Mouse (Mus musculus): ENCODE measurements around the gene Tmem217. TPM values are rescaled to one million over a fixed set of nuclear protein-coding genes. Genes with fewer than 3 reads are reported as not detected.
A peak's percentile ranks its signal among the peaks of the same experiment; 100 is the strongest.

Gene Tmem217
- 1 to 10 TPM in 1 of 2 experiments, under 1 TPM in 1; 0.57 to 2.0 TPM for polyA plus RNA-seq (2017; shearing (Covaris generic))

GRCm38 (mm10) chr17:29552162-29552732 is at the start of gene Tmem217:
Gene Tmem217 (minus strand): TSS chr17:29552385.
- peak; percentile 32 for ATAC-seq

- ATAC-seq = no peak
Observed at GRCm38 (mm10) chr17:29601391-29601790, 49.2 kb upstream of the Tmem217 start.

DNA sequence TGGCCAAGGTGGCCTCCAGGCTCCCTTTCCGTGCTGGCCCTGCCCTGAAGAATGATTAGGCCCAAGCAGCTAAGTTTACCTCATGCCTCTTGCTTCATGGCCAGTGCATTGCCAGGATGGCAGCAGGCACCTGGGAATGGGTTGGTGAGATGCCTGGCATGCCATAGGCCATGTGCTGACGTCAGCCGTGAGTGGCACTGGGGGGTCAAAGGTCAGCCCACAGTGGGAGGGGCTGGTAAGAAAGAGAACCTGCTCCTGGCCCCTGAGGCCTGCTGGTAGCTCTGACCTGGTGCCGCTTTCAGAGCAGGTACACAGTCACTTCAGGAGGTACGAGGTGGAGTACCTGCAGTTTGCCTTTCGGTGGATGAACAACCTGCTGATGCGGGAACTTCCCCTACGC is 47.4 kb upstream of the Tmem217 start:
- ATAC-seq = no peak

GRCm38 (mm10) chr17:29599051-29599450 is 46.9 kb upstream of the Tmem217 start:
- ATAC-seq = no peak

- no peak for ATAC-seq
Observed at GRCm38 (mm10) chr17:29596771-29597132, 44.6 kb upstream of the Tmem217 start.

- ATAC-seq = no peak
Observed at GRCm38 (mm10) chr17:29595891-29596770, 43.9 kb upstream of the Tmem217 start.

- no peak for ATAC-seq
Observed at GRCm38 (mm10) chr17:29589221-29589898, 37.2 kb upstream of the Tmem217 start.

DNA sequence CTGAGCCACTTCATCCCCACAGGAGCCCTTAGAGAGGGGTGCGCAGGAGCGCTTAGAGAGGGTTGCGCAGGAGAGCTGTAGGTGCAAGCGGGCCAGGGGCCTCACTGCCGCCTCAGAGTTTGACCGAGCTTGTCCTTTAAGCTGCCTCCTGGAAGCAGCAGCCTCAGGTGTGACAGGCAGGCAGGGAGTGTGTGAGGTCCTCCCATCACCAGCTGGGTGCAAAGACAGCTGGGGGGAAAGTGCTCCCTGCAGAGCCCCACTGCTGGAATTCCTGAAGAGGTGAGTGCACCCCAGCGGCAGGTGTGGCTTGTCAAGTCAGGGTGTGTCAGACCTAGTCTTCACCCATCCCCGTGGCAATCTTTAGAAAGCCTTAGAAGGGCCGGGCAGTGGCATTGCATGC is 34.7 kb upstream of the Tmem217 start:
- ATAC-seq = no peak

DNA sequence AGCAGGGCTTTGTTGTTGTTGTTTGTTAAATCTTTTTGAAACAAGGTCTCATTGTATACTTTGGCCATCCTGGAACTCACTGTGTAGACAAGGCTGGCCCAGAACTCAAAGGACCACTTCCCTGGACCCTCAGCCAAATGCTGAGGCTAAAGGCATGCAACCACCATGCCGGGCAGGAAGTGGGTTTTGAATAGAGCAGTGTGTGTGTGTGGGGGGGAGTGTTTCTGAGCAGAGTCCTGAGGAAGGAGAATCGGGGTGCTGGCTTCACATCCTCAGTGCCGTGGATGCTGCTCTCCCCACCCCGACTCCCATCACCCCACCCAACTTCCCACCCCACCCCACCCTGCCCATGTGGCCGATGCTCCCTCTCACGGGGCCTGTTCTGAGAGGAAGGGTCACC is 33.3 kb upstream of the Tmem217 start:
- peak; percentile 49 for ATAC-seq

- no peak for ATAC-seq
Observed at GRCm38 (mm10) chr17:29584737-29585136, 32.6 kb upstream of the Tmem217 start.

- ATAC-seq = no peak
Observed at GRCm38 (mm10) chr17:29584306-29584705, 32.1 kb upstream of the Tmem217 start.

- no peak for ATAC-seq
Observed at GRCm38 (mm10) chr17:29583569-29583968, 31.4 kb upstream of the Tmem217 start.

GRCm38 (mm10) chr17:29579579-29580126 is 27.5 kb upstream of the Tmem217 start:
- ATAC-seq = no peak

DNA sequence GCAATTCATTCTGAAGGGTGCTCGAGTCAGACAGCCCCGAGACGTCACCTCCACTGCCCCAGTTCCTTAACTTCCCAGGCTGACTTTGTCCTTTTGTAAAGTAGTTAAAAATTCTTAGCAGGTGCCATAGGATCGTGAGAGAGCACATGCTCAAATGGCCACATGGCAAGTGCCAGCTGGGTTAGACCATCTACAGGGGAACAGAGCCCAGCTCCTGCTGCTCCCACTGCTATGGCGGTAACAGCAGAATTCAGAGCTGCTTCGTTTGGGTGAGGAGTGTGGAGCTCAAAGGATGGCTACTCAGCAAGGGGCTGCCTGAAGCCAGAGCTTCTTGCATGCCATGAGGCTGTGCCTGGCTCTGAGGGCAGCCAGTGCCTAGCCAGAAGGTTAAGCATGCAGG is 17.6 kb upstream of the Tmem217 start:
- ATAC-seq = no peak

DNA sequence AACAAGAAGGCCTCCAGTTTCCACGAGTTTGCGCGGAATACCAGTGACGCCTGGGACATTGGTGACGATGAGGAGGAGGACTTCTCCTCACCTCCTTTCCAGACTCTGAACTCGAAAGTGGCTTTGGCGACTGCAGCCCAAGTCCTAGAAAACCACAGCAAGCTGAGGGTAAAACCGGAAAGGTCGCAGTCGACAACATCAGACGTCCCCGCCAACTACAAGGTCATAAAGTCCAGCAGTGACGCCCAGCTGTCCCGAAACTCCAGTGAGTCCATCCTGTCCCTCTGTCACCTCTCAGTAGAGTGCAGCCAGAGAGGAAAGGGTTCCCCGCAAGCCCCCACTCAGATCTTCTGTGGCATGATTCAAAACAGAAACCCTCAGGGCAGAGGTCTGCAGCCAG is 16.2 kb upstream of the Tmem217 start:
- ATAC-seq = no peak

- ATAC-seq = no peak
Observed at GRCm38 (mm10) chr17:29565521-29565920, 13.3 kb upstream of the Tmem217 start.

DNA sequence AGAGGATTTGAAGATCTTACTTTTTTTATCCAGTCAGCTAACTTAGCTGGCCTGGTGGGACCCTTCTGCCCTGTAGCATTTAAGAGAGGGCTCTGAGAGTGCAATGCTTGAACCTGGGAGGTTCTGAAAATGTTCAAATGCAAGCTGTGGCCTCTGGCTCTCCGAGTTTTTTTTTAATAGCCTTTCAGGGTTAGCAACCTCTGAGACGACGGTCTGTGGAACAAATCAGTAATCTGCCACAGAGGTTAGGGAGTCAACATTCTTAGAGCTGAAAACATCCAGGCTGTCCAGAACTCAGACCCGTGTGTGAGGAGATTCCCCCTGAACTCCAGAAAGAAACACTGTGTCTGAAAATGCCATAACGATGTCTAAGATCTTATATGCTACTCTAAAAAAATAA is 6.3 kb upstream of the Tmem217 start:
- no peak for ATAC-seq

DNA sequence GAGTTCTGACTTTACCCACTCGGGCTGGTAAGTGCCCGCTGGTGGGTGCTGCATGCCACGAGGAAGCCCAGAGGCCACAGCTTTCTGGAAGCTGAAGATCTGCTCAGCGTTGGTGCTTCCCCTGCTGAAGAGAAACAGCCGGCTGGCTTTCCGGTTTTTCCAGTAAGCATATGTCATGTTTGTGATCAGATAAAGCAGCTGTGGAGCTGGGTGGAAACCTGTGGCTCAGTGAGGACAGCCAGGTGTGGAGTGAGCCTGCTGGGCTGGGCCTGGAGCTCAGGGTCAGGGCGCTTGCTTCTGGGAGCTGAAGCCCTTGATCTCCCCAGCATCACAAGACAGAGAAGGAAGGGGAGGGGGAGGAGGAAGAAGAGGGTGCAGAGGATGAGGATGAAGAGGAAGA is 4.7 kb upstream of the Tmem217 start:
- peak; percentile 26 for ATAC-seq

DNA sequence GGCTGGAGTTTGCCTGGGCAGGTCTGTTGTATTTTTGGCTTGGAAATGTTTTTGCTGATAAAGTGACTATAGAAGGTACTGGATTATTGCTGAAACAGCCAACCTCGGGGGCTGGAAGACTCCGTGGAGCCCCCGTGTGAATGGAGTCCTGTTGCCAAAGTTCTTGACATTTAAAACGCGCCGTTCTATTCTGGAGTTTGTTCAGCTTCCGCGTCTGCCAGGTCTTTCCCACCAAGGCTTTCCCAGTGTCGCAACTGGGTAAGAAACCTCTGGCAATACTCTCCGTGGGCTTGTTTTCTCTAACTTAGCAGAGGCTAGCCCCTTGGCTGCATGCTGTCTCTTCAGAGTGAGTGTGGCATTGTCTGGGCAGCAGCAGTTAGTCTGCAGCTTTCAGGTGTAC is 4.3 kb upstream of the Tmem217 start:
- ATAC-seq = no peak

GRCm38 (mm10) chr17:29554176-29554575 is 2.0 kb upstream of the Tmem217 start:
- ATAC-seq = no peak

DNA sequence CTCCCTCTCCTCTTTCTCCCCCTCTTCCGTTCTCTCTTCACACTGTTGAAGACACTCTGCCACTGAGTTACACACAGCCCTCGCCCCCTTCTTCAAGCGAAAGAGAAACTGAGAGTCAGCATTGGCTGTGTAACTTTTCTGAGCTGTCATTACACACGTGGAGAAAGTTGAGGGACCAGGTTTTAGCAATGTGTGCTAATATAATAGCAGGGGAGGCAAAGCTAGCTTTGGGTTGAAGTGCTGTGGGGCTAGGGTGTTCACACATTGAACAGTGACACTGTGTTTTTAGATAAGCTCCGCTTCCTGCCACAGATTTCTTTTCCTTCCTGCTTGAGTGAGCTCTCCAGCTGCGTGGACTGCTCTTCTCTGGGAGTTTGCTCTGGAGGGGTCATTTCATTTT is 1.2 kb downstream of the Tmem217 start:
- peak; percentile 65 for ATAC-seq

GRCm38 (mm10) chr17:29549543-29550428 is 2.4 kb downstream of the Tmem217 start, which contains the start of the genes Gm17657 and Tbc1d22b:
Gene Gm17657 (minus strand): TSS chr17:29549638.
Gene Tbc1d22b (plus strand): TSS chr17:29549785.
- peak; percentile 89 for ATAC-seq
